Comparison of ENCODE assay signal across 23 mouse cellular contexts in genomic region chr11:103248837-103249236, GRCm38 (mm10). TPM values are rescaled to one million over a fixed set of nuclear protein-coding genes. Genes with fewer than 3 reads are reported as not detected.
DNase-seq lines count a peak whose midpoint lies in the region; ATAC-seq and TF ChIP-seq lines count a peak whose summit lies in the region.
"Had no signal": no experiment of that assay in that cellular context is flagged by ENCODE, and none has a peak within 500 bp of the region (broad histone marks: within the 10 kb centered on the region; RNA-seq: fewer than 3 reads in every experiment).

No protein-coding gene starts in this region.

- WGBS in lung, embryonic 15.5 days: 63% methylated on average over 5 of the region's 5 CpGs
- 46% methylated on average over 5 of the region's 5 CpGs for WGBS in lung, adult 2 months
- 59% methylated on average over 5 of the region's 5 CpGs for WGBS in embryonic facial prominence, embryonic 14.5 days
- WGBS in stomach, embryonic 15.5 days: 61% methylated on average over 5 of the region's 5 CpGs

- no peak overlapping the region for H3K9ac ChIP-seq in lung, embryonic 15.5 days
- peak overlapping the region; percentile 26; the same call in 1 of the 2 replicates for H3K9ac ChIP-seq in embryonic facial prominence, embryonic 14.5 days (ENCODE audit: low read depth, low read length)
- H3K9ac ChIP-seq in stomach, embryonic 15.5 days: no peak overlapping the region
- H3K9ac ChIP-seq: hindbrain, embryonic 13.5 days; intestine, embryonic 15.5 days had no signal

- H3K27me3 ChIP-seq in lung, embryonic 15.5 days: no peaks in the 10 kb centered on the region
- no peaks in the 10 kb centered on the region for H3K27me3 ChIP-seq in embryonic facial prominence, embryonic 14.5 days (replicated peaks; ENCODE audit: control insufficient read depth, insufficient read depth, low read length)
- no peaks in the 10 kb centered on the region for H3K27me3 ChIP-seq in stomach, embryonic 15.5 days (replicated peaks)
- H3K27me3 ChIP-seq: hindbrain, embryonic 13.5 days; intestine, embryonic 15.5 days had no signal

- no peaks in the 10 kb centered on the region for H3K9me3 ChIP-seq in lung, embryonic 15.5 days
- no peaks in the 10 kb centered on the region for H3K9me3 ChIP-seq in embryonic facial prominence, embryonic 14.5 days (ENCODE audit: control insufficient read depth, low read length)
- H3K9me3 ChIP-seq in stomach, embryonic 15.5 days: no peaks in the 10 kb centered on the region
- H3K9me3 ChIP-seq: hindbrain, embryonic 13.5 days; intestine, embryonic 15.5 days; midbrain, embryonic 10.5 days had no signal

- H3K4me2 ChIP-seq in lung, embryonic 15.5 days: no peak overlapping the region
- no peak overlapping the region for H3K4me2 ChIP-seq in embryonic facial prominence, embryonic 14.5 days (ENCODE audit: low read depth, low read length)
- no peak overlapping the region for H3K4me2 ChIP-seq in stomach, embryonic 15.5 days
- H3K4me2 ChIP-seq: hindbrain, embryonic 13.5 days; intestine, embryonic 15.5 days had no signal

- H3K4me3 ChIP-seq in lung, embryonic 15.5 days: no peak overlapping the region
- no peak overlapping the region for H3K4me3 ChIP-seq in lung, adult 2 months (replicated peaks; ENCODE audit: extremely low read depth, low read depth, low read length)
- no peak overlapping the region for H3K4me3 ChIP-seq in embryonic facial prominence, embryonic 14.5 days (ENCODE audit: low read depth, low read length)
- no peak overlapping the region for H3K4me3 ChIP-seq in stomach, embryonic 15.5 days (replicated peaks)
- H3K4me3 ChIP-seq: erythroblast, embryonic 14.5 days; hindbrain, embryonic 13.5 days; intestine, embryonic 15.5 days; layer of hippocampus, adult 2 months; left cerebral cortex, adult 2 months; midbrain, embryonic 10.5 days had no signal

- H3K4me1 ChIP-seq in lung, embryonic 15.5 days: peaks cover 61% of the 10 kb centered on the region
- H3K4me1 ChIP-seq in lung, adult 2 months (ENCODE audit: control insufficient read depth, insufficient read depth, low read length): peaks cover 32% of the 10 kb centered on the region
- peaks cover 36% of the 10 kb centered on the region for H3K4me1 ChIP-seq in embryonic facial prominence, embryonic 14.5 days (ENCODE audit: control insufficient read depth, insufficient read depth, low read length)
- peaks cover 37% of the 10 kb centered on the region for H3K4me1 ChIP-seq in stomach, embryonic 15.5 days

- peak; percentile 92 for DNase-seq in heart, adult 11 months
- no peak for DNase-seq in heart, postnatal 25 days (ENCODE audit: low spot score)
- DNase-seq in lung, adult 2 months: no peak
- DNase-seq in embryonic facial prominence, embryonic 14.5 days (ENCODE audit: low spot score): no peak
- no peak for DNase-seq in left cerebral cortex, postnatal 14 days (ENCODE audit: low spot score in 2 of 2)
- DNase-seq: cerebellum, adult 11-12 months; gastrocnemius, postnatal 25 days; right cerebral cortex, postnatal 4 days; thymus, postnatal 4 days had no signal

- H3K27ac ChIP-seq in lung, embryonic 15.5 days: peak overlapping the region; percentile 38; the same call in 1 of the 2 replicates
- no peak overlapping the region for H3K27ac ChIP-seq in embryonic facial prominence, embryonic 14.5 days (replicated peaks; ENCODE audit: low read depth, low read length)
- H3K27ac ChIP-seq in stomach, embryonic 15.5 days: 0 out of 2 replicates have a peak overlapping the region, but pooled peaks have one; percentile 31
- H3K27ac ChIP-seq: left cerebral cortex, adult 2 months; midbrain, embryonic 10.5 days had no signal

- ATAC-seq in lung, embryonic 15.5 days (ENCODE audit: borderline replicate concordance, extremely low read depth, low FRiP score, low TSS enrichment): no peak
- no peak for ATAC-seq in embryonic facial prominence, embryonic 14.5 days (ENCODE audit: low read depth)
- no peak for ATAC-seq in stomach, embryonic 15.5 days (ENCODE audit: insufficient read depth, low FRiP score, low read depth)
- no peak for ATAC-seq in erythroblast, adult 5-6 weeks (replicated peaks; ENCODE audit: low FRiP score, poor library complexity, severe bottlenecking)
- ATAC-seq: intestine, embryonic 15.5 days had no signal

- TF ChIP-seq CTCF in lung, adult 2 months (IDR thresholded peaks at IDR 0.05; ENCODE audit: insufficient read depth, low read length): no peak

- intact Hi-C loops in heart, postnatal 25 days (cut with DNase I): no loop called here
- intact Hi-C loops in left cerebral cortex, postnatal 14 days (cut with DNase I): no loop called here

- H3K36me3 ChIP-seq in lung, embryonic 15.5 days: no peaks in the 10 kb centered on the region
- H3K36me3 ChIP-seq in embryonic facial prominence, embryonic 14.5 days (ENCODE audit: control insufficient read depth, insufficient read depth, low read length): no peaks in the 10 kb centered on the region
- no peaks in the 10 kb centered on the region for H3K36me3 ChIP-seq in stomach, embryonic 15.5 days
- H3K36me3 ChIP-seq: hindbrain, embryonic 13.5 days; intestine, embryonic 15.5 days had no signal

- TF ChIP-seq POLR2A in lung, adult 2 months (IDR thresholded peaks at IDR 0.05; ENCODE audit: borderline replicate concordance, extremely low read depth, low read depth, low read length): no peak

RNA-seq across cellular contexts. Expression of gene Map3k14, which starts 18.4 kb away (rescaled TPM):
- 1 to 10 TPM; 2.7 to 2.9 TPM for total RNA-seq in heart, postnatal 25 days (2021)
- 2.8 and 3.5 TPM in 2 replicates for polyA plus RNA-seq in lung, embryonic 15.5 days (2015; fragmentation: Nextera tagmentation; extraction: Ambion mirVana)
- 16.3 and 19.7 TPM in 2 replicates for polyA plus RNA-seq in lung, adult 2 months (2012; rRNA removed)
- polyA plus RNA-seq in embryonic facial prominence, embryonic 14.5 days (2014; fragmentation: Nextera tagmentation; extraction: Ambion mirVana): 4.6 and 5.1 TPM in 2 replicates
- polyA plus RNA-seq in stomach, embryonic 15.5 days (2015; fragmentation: Nextera tagmentation; extraction: Ambion mirVana): 3.6 and 3.8 TPM in 2 replicates
- total RNA-seq in left cerebral cortex, postnatal 14 days (2021): 1 to 10 TPM; 2.6 to 3.8 TPM
- total RNA-seq in erythroblast, adult 5-6 weeks (2015; ENCODE audit: low replicate concordance): 1.5 and 2.7 TPM in 2 replicates
- total RNA-seq in erythroblast, adult 5-6 weeks (2017; ENCODE audit: low replicate concordance): 2.8 and 4.3 TPM in 2 replicates

RNA-seq across cellular contexts. Expression of gene Spata32, which starts 30.6 kb away (rescaled TPM):
- total RNA-seq in heart, postnatal 25 days (2021): not detected
- polyA plus RNA-seq in lung, embryonic 15.5 days (2015; fragmentation: Nextera tagmentation; extraction: Ambion mirVana): not detected in 2 replicates
- polyA plus RNA-seq in lung, adult 2 months (2012; rRNA removed): not detected in 2 replicates
- polyA plus RNA-seq in embryonic facial prominence, embryonic 14.5 days (2014; fragmentation: Nextera tagmentation; extraction: Ambion mirVana): not detected in 2 replicates
- polyA plus RNA-seq in stomach, embryonic 15.5 days (2015; fragmentation: Nextera tagmentation; extraction: Ambion mirVana): not detected in 2 replicates
- 1 to 10 TPM; 1.0 to 1.2 TPM for total RNA-seq in left cerebral cortex, postnatal 14 days (2021)
- total RNA-seq in erythroblast, adult 5-6 weeks (2015; ENCODE audit: low replicate concordance): not detected in 2 replicates
- total RNA-seq in erythroblast, adult 5-6 weeks (2017; ENCODE audit: low replicate concordance): not detected in 2 replicates
- total RNA-seq: gastrocnemius, postnatal 25 days; monocyte, adult 5-6 weeks had no signal
- polyA plus RNA-seq: erythroblast, embryonic 14.5 days; heart, embryonic 14.5 days; intestine, embryonic 15.5 days; kidney, embryonic 16.5 days; limb, embryonic 14.5 days; midbrain, embryonic 10.5 days; stomach, embryonic 14.5 days had no signal

RNA-seq across cellular contexts. Expression of gene 1700023F06Rik, which starts 40.5 kb away (rescaled TPM):
- not detected for total RNA-seq in heart, postnatal 25 days (2021)
- polyA plus RNA-seq in lung, embryonic 15.5 days (2015; fragmentation: Nextera tagmentation; extraction: Ambion mirVana): 0.87 and 1.1 TPM in 2 replicates
- polyA plus RNA-seq in lung, adult 2 months (2012; rRNA removed): 0.41 and 0.50 TPM in 2 replicates
- 1.0 and 1.6 TPM in 2 replicates for polyA plus RNA-seq in embryonic facial prominence, embryonic 14.5 days (2014; fragmentation: Nextera tagmentation; extraction: Ambion mirVana)
- 1.0 and 1.4 TPM in 2 replicates for polyA plus RNA-seq in stomach, embryonic 15.5 days (2015; fragmentation: Nextera tagmentation; extraction: Ambion mirVana)
- 1 to 10 TPM; 2.3 TPM for total RNA-seq in left cerebral cortex, postnatal 14 days (2021)
- total RNA-seq in erythroblast, adult 5-6 weeks (2015; ENCODE audit: low replicate concordance): not detected in 2 replicates
- total RNA-seq in erythroblast, adult 5-6 weeks (2017; ENCODE audit: low replicate concordance): not detected in 2 replicates
- total RNA-seq: gastrocnemius, postnatal 25 days; monocyte, adult 5-6 weeks had no signal
- polyA plus RNA-seq: erythroblast, embryonic 14.5 days had no signal
